Mouse (Mus musculus): Measurements from ENCODE around the gene Zfp444.
"Not testable (repeated sequence)": the region's sequence is repeated elsewhere in the genome, so short reads cannot be mapped to it uniquely, and the experiment has no call there.

The Zfp444 gene

GRCm38 (mm10) chr7:6162172-6162571, 9.9 kb upstream of the Zfp444 start:
- DNase-seq, result no peak

- DNase-seq, result no peak
Observed at GRCm38 (mm10) chr7:6164671-6165070, 7.4 kb upstream of the Zfp444 start.

- peak in 1 of 2 experiments; percentile 14 for DNase-seq
Observed at GRCm38 (mm10) chr7:6169403-6169802, 2.6 kb upstream of the Zfp444 start.

- DNase-seq, result no peak
Observed at GRCm38 (mm10) chr7:6170391-6170790, 1.6 kb upstream of the Zfp444 start.

- no peak for DNase-seq
Observed at GRCm38 (mm10) chr7:6170871-6171270, 1.2 kb upstream of the Zfp444 start.

GRCm38 (mm10) chr7:6171444-6172005, 501 bp upstream of the Zfp444 start:
- DNase-seq, result peak; percentile 72 to 81

- DNase-seq, result peak in 1 of 2 experiments; percentile 75
Observed at GRCm38 (mm10) chr7:6172674-6173244, 733 bp downstream of the Zfp444 start.

GRCm38 (mm10) chr7:6173872-6174271, 1.8 kb downstream of the Zfp444 start:
- DNase-seq, result no peak

GRCm38 (mm10) chr7:6174365-6174987, 2.5 kb downstream of the Zfp444 start:
- not testable (repeated sequence) for DNase-seq

GRCm38 (mm10) chr7:6179013-6179412, 7.0 kb downstream of the Zfp444 start:
- DNase-seq, result peak in 1 of 2 experiments; percentile 67

GRCm38 (mm10) chr7:6182882-6183281, 10.9 kb downstream of the Zfp444 start:
- DNase-seq, result no peak

GRCm38 (mm10) chr7:6183802-6184201, 11.8 kb downstream of the Zfp444 start:
- peak in 1 of 2 experiments; percentile 39 for DNase-seq

GRCm38 (mm10) chr7:6184521-6184920, 12.5 kb downstream of the Zfp444 start:
- DNase-seq, result peak; percentile 60 to 63

GRCm38 (mm10) chr7:6185391-6185790, 13.4 kb downstream of the Zfp444 start:
- DNase-seq, result no peak

- no peak for DNase-seq
Observed at GRCm38 (mm10) chr7:6186176-6186575, 14.2 kb downstream of the Zfp444 start.

GRCm38 (mm10) chr7:6186756-6187155, 14.7 kb downstream of the Zfp444 start:
- no peak for DNase-seq

GRCm38 (mm10) chr7:6189542-6189941, 17.5 kb downstream of the Zfp444 start:
- DNase-seq, result peak; percentile 35 to 43

- peak; percentile 86 to 93 for DNase-seq
Observed at GRCm38 (mm10) chr7:6191376-6191775, 19.4 kb downstream of the Zfp444 start.

GRCm38 (mm10) chr7:6194129-6194528, 22.1 kb downstream of the Zfp444 start:
- DNase-seq, result peak; percentile 83 to 88

- DNase-seq, result no peak
Observed at GRCm38 (mm10) chr7:6195777-6196176, 23.8 kb downstream of the Zfp444 start.

GRCm38 (mm10) chr7:6196790-6197189, 24.8 kb downstream of the Zfp444 start, which contains the start of gene Galp:
Gene Galp (plus strand): TSS chr7:6197090.
- no peak for DNase-seq

GRCm38 (mm10) chr7:6204200-6204599, 32.2 kb downstream of the Zfp444 start:
- no peak for DNase-seq

- DNase-seq, result peak; percentile 29 to 62
Observed at GRCm38 (mm10) chr7:6213144-6213543, 41.1 kb downstream of the Zfp444 start.

- not testable (repeated sequence) for DNase-seq
Observed at GRCm38 (mm10) chr7:6214691-6215090, 42.7 kb downstream of the Zfp444 start.

Measured in cerebellum, postnatal 14 days (tissue).